Mouse (Mus musculus) intestine, embryonic 16.5 days (tissue): ENCODE data around the gene Slc22a3. TPM values are rescaled to one million over a fixed set of nuclear protein-coding genes. Genes with fewer than 3 reads are reported as not detected.
A peak's percentile ranks its signal among the peaks of the same experiment; 100 is the strongest.

Experiments
- ATAC-seq: fragments of 200-750 bp; cut with Nextera tagmentation; 2 replicates; pipeline ENCODE4 v1.8.0; 2017; ENCODE audit warnings: moderate TSS enrichment, moderate library complexity
- H3K27ac ChIP-seq: fragments of 300-500 bp; sonication (generic); 2 replicates; pipeline ENCODE4 v1.5.1; 2014; ENCODE audit warnings: mild to moderate bottlenecking, low read length
- H3K27me3 ChIP-seq: fragments of 300-500 bp; sonication (generic); replicated peaks from 2 replicates; pipeline ENCODE4 v1.6.1; 2014; ENCODE audit warnings: low read length, control low read depth, mixed read lengths; ENCODE audit not compliant: control insufficient read depth, insufficient read depth
- H3K36me3 ChIP-seq: fragments of 300-500 bp; sonication (generic); 2 replicates; pipeline ENCODE4 v1.6.1; 2014; ENCODE audit warnings: low read length, control low read depth; ENCODE audit not compliant: control insufficient read depth, insufficient read depth
- H3K4me1 ChIP-seq: fragments of 300-500 bp; sonication (generic); 2 replicates; pipeline ENCODE4 v1.6.1; 2014; ENCODE audit warnings: low read length, control low read depth, mixed read lengths; ENCODE audit not compliant: control insufficient read depth, insufficient read depth
- H3K4me2 ChIP-seq: fragments of 300-500 bp; sonication (generic); 2 replicates; pipeline ENCODE4 v1.6.1; 2014; ENCODE audit warnings: low read depth, low read length, control low read depth
- H3K4me3 ChIP-seq: fragments of 300-500 bp; sonication (generic); 2 replicates; pipeline ENCODE4 v1.5.1; 2014; ENCODE audit warnings: mild to moderate bottlenecking, low read length
- H3K9ac ChIP-seq: fragments of 300-500 bp; sonication (generic); 2 replicates; pipeline ENCODE4 v1.6.1; 2014; ENCODE audit warnings: low read depth, low read length
- H3K9me3 ChIP-seq: fragments of 300-500 bp; sonication (generic); 2 replicates; pipeline ENCODE4 v1.6.1; 2016; ENCODE audit warnings: low read length, control low read depth; ENCODE audit not compliant: control insufficient read depth
- WGBS: fragments of 180-500 bp; shearing (Covaris S2); extraction: QIAGEN DNeasy Blood & Tissue Kit; methylation state at CpG from one replicate; pipeline ENCODE4 v1.1.7; 2014; 5-methylcytosine and 5-hydroxymethylcytosine counted together
- polyA plus RNA-seq: library from polyadenylated mRNA; unstranded; fragments of >200 nt; fragmentation: Nextera tagmentation; extraction: Ambion mirVana; gene quantifications from 2 replicates; pipeline ENCODE4 v1.2.1, GENCODE M21; 2015

Slc22a3 gene
- polyA plus RNA-seq, 1 experiment from 2014 or later, result 0.27 TPM

DNA sequence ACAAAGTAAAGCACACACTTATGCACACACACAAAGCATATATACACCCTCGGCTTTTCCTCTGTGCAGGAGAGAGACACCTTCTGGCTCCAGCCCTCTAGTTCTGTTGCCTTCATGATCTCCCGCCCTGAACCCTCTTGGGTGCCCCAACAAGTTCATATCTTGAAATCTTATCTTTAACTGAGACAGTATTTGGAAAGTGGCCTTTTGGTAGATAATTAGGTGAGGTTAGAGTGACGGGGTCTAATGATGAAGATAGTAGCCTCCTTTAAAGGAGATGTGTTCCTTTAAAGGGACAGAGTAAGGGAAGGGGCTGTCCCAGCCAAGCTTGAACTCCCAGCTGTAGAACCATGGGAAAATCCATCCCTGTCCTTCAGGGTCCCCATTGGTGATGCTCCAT is 3.7 kb upstream of the Slc22a3 start:
- no peak for ATAC-seq
- Histone ChIP-seq H3K4me1 (no peaks in the 10 kb centered on the region), H3K27me3 (peaks cover 29% of the 10 kb centered on the region)

DNA sequence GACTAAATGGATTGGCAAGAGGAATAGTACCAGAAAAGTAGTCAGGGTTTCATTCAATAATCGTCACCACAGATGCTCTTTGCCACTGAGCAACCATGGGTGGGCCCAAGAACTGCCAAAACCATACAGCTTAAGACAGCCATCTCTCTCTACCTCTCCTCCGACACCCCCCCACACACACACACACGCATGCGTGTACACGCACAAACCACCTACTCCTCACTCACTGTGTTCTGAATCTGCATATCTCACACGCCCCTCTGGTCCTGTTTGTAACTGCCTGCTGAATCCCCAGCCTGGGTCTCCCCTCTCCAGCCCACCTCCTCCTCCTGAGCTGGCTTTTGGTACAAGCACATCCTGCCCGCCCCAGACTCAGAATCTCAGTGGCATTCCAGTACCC is 872 bp upstream of the Slc22a3 start:
- H3K4me1 ChIP-seq, result 0 out of 2 replicates have a peak, but pooled peaks cover 2% of the 10 kb centered on the region
- H3K27ac ChIP-seq, result no peak overlapping the region
- no peak for ATAC-seq
- H3K9ac ChIP-seq, result no peak overlapping the region
- H3K4me2 ChIP-seq, result no peak overlapping the region
- H3K27me3 ChIP-seq, result peaks cover 41% of the 10 kb centered on the region
- no peaks in the 10 kb centered on the region for H3K9me3 ChIP-seq
- no peaks in the 10 kb centered on the region for H3K36me3 ChIP-seq
- WGBS, result 40% methylated on average over 7 of the region's 7 CpGs
- H3K4me3 ChIP-seq, result no peak overlapping the region

More for the DNA sequence above, 3.7 kb upstream of the Slc22a3 start:
- 67% methylated on average over 3 of the region's 3 CpGs for WGBS
- Histone ChIP-seq H3K36me3 (no peaks in the 10 kb centered on the region), H3K9me3 (no peaks in the 10 kb centered on the region), H3K9ac (no peak overlapping the region), H3K4me3 (no peak overlapping the region), H3K27ac (no peak overlapping the region), H3K4me2 (no peak overlapping the region)

DNA sequence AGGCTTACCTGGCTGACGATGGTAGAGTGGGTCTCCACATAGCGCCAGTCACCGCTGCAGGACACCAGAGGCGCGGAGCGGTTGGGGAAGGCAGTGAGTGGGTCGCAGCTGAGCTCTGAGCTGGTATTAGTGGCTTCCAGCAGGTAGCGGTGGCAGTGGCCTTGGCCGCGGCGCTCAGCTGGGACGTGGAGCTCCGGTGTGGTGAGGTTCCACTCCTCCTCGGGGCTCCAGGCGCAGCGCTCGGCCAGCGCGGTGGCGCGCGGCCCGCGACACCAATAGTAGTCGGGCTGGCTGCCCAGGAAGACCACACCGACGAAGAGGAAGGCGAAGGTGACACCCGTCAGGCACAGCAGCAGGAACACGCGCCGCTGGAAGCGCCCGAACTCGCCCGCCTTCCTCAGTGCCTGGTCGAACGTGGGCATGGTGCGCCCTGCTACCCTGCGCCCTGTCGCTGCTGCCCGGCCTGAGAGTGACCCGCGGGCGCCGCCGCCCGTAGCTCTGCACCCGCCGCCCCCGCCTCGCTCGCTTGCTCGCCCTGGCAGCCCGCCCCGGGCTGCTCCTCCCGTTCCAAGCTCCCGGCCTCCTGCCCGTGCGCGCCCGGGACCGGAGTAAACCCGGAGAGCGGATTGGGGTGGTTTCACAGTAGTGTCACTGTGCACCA is 471 bp downstream of the Slc22a3 start:
- H3K36me3 ChIP-seq, result no peaks in the 10 kb centered on the region
- H3K4me2 ChIP-seq, result peak overlapping the region; percentile 71
- ATAC-seq, result peak; percentile 33; the same call in 1 of the 2 replicates
- peak overlapping the region; percentile 48 for H3K4me3 ChIP-seq
- no peak overlapping the region for H3K9ac ChIP-seq
- 3% methylated on average over 64 of the region's 65 CpGs for WGBS
- 0 out of 2 replicates have a peak, but pooled peaks cover 2% of the 10 kb centered on the region for H3K4me1 ChIP-seq
- no peak overlapping the region for H3K27ac ChIP-seq
- H3K9me3 ChIP-seq, result no peaks in the 10 kb centered on the region
- peaks cover 41% of the 10 kb centered on the region for H3K27me3 ChIP-seq

DNA sequence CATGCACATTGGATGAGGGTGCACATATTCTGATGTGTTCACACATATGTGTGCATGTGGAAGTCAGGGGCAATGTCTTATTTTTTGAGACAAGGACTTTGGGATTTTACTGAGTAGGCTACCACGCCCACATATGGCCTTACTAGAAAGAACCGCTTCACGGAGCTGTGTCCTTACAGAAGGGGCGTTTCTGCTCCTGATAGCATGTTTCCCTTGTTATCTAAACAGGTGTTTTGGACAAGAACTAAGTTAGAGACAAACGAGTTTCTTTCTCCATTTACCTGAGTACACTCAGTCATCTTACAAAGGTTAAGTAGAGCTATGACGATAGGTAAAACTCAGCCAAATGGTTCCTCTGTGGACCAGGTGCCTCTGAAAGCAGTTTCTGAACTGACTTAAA is 1.8 kb downstream of the Slc22a3 start:
- no peak overlapping the region for H3K9ac ChIP-seq
- peaks cover 41% of the 10 kb centered on the region for H3K27me3 ChIP-seq
- H3K4me1 ChIP-seq, result 0 out of 2 replicates have a peak, but pooled peaks cover 2% of the 10 kb centered on the region
- H3K27ac ChIP-seq, result no peak overlapping the region
- no peak overlapping the region for H3K4me2 ChIP-seq
- WGBS, result 72% methylated on average over 6 of the region's 6 CpGs
- no peaks in the 10 kb centered on the region for H3K9me3 ChIP-seq
- no peak overlapping the region for H3K4me3 ChIP-seq
- no peaks in the 10 kb centered on the region for H3K36me3 ChIP-seq
- ATAC-seq, result no peak

DNA sequence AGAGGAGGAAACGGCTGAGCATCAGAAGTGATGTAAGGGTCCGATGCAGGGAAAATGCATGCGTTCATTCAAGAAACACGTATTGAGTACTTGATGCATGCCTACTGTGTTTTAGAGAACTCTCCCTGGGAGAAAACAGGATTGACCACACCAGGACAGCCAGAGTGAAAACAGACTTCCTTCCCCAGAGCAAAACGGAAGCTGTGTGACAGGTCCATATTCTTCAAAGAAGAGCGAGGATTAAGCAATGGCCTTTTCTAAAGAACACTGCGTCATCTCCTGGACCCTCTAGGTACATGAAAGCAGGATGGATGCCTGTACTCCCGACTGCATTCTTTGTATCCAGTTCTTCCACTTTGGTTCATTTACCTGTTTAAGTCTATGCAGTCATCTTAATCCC is 8.1 kb downstream of the Slc22a3 start:
- Histone ChIP-seq H3K4me2 (no peak overlapping the region), H3K9me3 (no peaks in the 10 kb centered on the region), H3K4me1 (no peaks in the 10 kb centered on the region), H3K4me3 (no peak overlapping the region), H3K27ac (no peak overlapping the region), H3K36me3 (no peaks in the 10 kb centered on the region), H3K9ac (no peak overlapping the region), H3K27me3 (no peaks in the 10 kb centered on the region)
- no peak for ATAC-seq
- 78% methylated on average over 8 of the region's 8 CpGs for WGBS

DNA sequence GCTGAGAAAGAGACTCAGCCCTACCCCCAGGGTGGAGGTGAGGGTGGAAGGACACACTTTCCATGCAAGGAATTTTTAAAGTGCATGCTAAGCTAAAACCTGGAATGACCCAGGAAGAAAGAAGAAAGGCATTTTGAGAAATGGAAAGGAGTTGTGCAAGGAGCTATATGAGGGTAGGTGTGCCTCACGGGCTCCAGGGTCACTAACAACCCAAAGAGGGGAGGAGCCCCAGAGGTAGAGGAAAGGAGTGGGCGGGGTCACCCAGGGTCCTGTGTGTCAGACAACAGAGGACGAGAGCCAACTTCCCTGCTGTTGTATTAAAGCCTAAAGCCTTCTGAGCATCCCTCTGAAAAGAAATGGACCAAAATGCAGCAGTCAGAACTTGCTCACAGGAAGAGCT is 11.9 kb downstream of the Slc22a3 start:
- WGBS, result 36% methylated on average over 3 of the region's 3 CpGs
- no peaks in the 10 kb centered on the region for H3K36me3 ChIP-seq

DNA sequence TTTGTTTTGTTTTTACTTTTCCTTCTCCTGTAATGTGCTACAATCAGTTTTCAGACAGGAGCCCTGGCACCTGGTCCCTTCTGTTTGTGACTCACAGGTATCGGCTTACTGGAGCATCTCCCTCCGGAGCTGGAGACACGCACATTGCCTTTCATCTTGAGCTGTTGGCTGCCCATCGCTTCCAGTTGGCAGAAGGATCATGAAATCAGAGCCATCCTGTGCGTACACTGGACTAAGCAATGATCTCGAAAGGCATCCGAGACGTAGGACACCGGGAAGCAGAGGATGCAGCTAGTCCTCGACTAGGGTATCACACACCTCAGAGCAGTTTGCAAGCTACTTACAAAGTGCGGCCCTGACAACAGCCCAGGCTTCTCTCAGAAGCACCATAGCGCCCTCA is 15.9 kb downstream of the Slc22a3 start:
- 87% methylated on average over 12 of the region's 12 CpGs for WGBS
- no peaks in the 10 kb centered on the region for H3K36me3 ChIP-seq
- ATAC-seq, result no peak
- H3K4me2 ChIP-seq, result no peak overlapping the region
- no peaks in the 10 kb centered on the region for H3K4me1 ChIP-seq
- H3K27ac ChIP-seq, result no peak overlapping the region
- H3K27me3 ChIP-seq, result no peaks in the 10 kb centered on the region
- no peaks in the 10 kb centered on the region for H3K9me3 ChIP-seq
- no peak overlapping the region for H3K9ac ChIP-seq
- H3K4me3 ChIP-seq, result no peak overlapping the region

More for the DNA sequence above, 11.9 kb downstream of the Slc22a3 start:
- no peaks in the 10 kb centered on the region for H3K9me3 ChIP-seq
- no peak overlapping the region for H3K4me2 ChIP-seq
- H3K9ac ChIP-seq, result no peak overlapping the region
- H3K4me1 ChIP-seq, result no peaks in the 10 kb centered on the region
- ATAC-seq, result peak; percentile 60; the same call in 1 of the 2 replicates
- no peak overlapping the region for H3K4me3 ChIP-seq
- H3K27me3 ChIP-seq, result no peaks in the 10 kb centered on the region
- H3K27ac ChIP-seq, result no peak overlapping the region

DNA sequence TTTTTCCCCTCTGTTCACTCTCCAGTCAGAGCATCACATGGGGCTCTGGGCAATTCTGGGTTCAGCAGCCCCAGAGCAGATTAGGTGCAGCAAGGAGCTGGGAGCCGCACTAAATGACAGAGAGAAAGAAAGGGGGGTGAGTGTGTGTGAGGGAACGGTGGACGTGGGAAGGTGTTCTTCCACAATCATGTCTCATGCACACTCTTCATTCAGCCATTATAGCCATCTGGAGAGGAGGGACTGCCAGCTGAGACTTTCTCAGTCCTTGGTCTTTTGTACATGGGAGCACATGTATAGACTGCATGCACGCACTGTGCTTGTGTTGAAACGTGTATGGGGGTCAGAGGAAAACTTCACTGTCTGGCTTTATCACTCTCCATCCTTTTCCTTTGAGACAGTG is 17.6 kb downstream of the Slc22a3 start:
- no peaks in the 10 kb centered on the region for H3K27me3 ChIP-seq
- H3K4me3 ChIP-seq, result no peak overlapping the region
- no peak overlapping the region for H3K27ac ChIP-seq
- no peak overlapping the region for H3K4me2 ChIP-seq
- H3K9ac ChIP-seq, result no peak overlapping the region
- H3K36me3 ChIP-seq, result no peaks in the 10 kb centered on the region
- no peaks in the 10 kb centered on the region for H3K9me3 ChIP-seq
- 81% methylated on average over 5 of the region's 5 CpGs for WGBS
- no peak for ATAC-seq
- no peaks in the 10 kb centered on the region for H3K4me1 ChIP-seq

DNA sequence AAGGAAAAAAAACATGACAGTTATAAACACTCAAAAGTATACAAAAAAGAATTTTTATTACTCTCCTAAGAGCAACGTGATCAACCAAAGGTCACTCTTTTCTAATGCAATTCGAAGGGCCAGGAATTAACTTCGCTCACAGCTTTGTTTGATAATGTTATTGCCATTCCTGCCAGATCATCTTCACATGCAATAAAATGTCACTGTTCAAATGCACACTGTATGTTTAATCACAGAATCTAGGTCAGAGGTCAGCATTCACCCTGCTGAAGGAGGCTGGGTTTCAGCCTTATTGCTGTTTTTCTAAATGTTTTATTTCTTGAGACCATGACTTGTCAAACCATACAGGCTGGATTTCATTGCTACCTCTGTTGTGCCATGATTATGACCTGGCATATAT is 21.8 kb downstream of the Slc22a3 start:
- Histone ChIP-seq H3K4me1 (no peaks in the 10 kb centered on the region), H3K9me3 (no peaks in the 10 kb centered on the region), H3K4me2 (no peak overlapping the region), H3K36me3 (no peaks in the 10 kb centered on the region), H3K27ac (no peak overlapping the region), H3K9ac (no peak overlapping the region), H3K27me3 (no peaks in the 10 kb centered on the region), H3K4me3 (no peak overlapping the region)
- ATAC-seq, result peak; percentile 88
- 51% methylated on average over 3 of the region's 3 CpGs for WGBS

DNA sequence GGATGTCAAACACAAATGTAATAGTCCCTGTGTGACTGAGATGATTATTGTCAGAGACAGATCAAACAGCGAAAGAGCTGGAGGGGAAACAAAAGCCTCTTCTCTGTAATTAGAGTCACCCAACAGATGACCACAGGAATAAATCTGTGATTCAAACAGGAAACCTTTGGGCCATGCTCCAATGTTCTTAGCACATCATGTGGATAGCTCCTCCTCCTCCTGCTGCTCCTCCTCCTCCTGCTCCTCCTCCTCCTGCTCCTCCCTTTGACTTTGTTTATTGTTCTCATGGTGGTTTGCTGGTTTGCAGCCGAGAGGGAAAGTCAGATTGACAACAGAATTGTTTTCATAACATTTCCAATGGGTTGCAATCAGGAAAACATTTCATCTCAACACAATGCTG is 28.1 kb downstream of the Slc22a3 start:
- H3K4me3 ChIP-seq, result no peak overlapping the region
- H3K27ac ChIP-seq, result no peak overlapping the region
- H3K9ac ChIP-seq, result no peak overlapping the region
- no peaks in the 10 kb centered on the region for H3K4me1 ChIP-seq
- WGBS, result 50% methylated on average over 2 of the region's 2 CpGs
- H3K9me3 ChIP-seq, result no peaks in the 10 kb centered on the region
- no peak overlapping the region for H3K4me2 ChIP-seq
- H3K36me3 ChIP-seq, result no peaks in the 10 kb centered on the region
- H3K27me3 ChIP-seq, result no peaks in the 10 kb centered on the region
- ATAC-seq, result no peak
